Mouse (Mus musculus) ZHBTc4 (cell line): ENCODE measurements around the gene Olfr857.

ENCODE experiments used
- DNase-seq: peaks from one replicate; pipeline ENCODE4 v3.0.0-alpha.2; 2011; ENCODE audit warnings: low read depth, low spot score

Gene Olfr857

DNA sequence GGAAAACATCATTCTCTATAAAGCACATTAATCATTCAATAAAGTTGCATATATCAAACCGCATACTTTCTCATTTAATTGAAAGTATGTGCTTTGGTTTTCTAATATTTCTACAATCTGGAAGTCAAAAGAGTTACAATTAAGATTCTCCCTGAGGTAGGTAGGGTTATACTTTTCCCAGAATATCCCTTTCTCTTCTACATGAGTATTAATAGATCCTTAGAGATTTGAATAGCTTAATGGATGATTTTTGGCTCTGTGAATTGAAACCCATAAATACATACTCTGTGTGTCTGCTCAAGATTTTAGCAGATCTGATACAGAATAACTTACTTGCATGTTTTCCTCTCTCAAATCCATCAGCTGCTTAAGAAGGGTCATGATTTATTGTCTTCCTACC, at the start of gene Olfr857:
Gene Olfr857 (plus strand): TSS at position 301 of the 400 bp plus-strand sequence.
- no peak for DNase-seq

DNA sequence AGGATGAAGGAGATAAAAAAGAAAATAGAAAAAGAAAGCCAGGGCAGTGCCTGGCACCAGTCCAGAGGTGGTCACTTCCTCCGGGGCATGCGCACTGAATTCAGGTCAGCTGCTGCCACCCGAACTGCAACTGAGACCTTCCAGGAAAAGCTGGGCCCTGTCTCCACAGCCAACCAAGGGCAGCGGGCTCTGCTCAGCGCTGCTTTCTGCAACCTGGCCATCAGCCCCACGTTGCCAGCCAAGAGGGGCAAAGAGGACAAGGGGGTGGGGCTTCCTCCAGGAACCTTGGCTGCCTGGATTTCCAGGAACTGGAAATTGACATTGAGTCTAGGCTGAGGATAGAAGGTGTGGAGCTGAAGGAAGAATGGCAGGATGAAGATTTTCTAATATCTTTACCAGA, 19.0 kb upstream of the Olfr857 start:
- DNase-seq: no peak

DNA sequence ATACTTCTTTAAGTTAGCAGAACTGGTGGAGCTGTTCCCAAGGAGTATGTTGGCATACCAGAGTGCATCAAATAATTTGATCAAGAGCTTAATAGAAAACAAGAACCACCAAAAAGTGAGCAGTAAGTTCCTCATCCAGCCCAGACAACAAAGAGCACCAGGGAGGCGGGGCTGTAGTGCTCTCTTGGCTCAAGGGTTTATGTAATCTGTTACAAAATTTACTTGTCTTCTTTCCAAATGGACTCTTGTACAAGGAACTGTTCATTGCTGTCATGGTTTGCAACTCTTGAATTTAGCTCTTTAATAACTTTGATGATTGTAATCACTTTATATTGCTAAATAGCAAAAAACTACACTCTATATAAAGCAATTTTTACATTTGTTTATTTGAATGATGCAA, 17.8 kb upstream of the Olfr857 start:
- no peak for DNase-seq

DNA sequence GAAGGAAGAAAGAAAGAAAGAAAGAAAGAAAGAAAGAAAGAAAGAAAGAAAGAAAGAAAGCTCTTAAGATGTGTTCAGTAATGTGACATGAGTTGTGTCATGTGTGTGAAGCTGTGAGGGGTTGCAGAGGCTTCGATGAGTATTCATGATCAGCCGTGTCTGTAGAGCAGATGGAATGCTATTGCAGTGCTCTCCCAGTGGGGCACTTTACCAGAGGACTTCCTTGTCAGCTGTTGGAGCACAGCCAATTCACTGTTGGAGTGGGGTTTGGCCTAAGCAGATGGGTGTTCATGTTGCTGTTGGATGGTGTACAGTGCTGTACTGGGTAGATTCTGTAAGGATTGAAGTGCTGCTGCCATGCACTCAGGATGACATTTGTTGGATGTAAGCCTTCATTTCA, 16.8 kb upstream of the Olfr857 start:
- peak; percentile 30 for DNase-seq

DNA sequence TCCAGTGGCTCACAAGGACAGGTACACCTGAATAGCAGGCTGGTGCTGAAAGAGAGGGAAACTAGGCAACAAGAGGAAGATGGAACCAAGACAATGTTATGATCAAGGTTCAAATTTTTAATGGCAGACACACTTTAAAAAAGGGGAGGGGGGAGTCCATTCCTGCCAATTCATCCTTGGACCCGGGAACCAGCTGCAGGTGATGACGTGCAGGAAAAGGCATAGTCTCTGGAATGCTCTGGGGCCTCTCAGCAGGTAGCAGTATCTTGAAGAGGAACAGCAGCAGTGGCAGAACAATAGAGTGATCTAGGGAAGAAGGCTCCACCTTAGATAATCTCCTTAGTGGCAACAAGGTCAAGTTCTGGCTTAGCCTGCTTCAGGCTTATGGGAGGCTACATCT, 14.9 kb upstream of the Olfr857 start:
- DNase-seq: peak; percentile 79

DNA sequence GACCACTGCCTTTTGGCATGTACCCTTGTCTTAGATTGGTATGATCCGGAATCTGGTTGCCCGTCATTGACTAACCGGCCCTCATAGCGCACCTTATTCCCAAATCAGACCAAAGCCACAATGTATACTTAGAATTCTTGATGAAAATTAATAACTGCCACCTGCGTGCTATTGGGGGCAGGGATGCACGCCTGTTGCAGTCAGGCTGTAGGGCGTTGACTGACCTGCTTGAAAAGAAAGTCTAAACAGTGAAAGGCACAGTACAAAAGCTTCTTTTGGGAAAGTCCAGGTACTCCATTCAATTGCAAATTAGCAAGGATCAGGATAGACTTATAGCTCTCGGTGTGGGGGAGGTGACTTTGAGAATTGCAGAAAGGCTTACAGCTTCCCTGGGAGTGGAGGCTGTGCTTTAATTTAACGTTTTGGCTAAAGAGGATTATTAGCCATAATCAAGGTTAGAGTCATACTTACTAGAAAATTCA, 14.3 kb upstream of the Olfr857 start:
- DNase-seq: peak; percentile 89

DNA sequence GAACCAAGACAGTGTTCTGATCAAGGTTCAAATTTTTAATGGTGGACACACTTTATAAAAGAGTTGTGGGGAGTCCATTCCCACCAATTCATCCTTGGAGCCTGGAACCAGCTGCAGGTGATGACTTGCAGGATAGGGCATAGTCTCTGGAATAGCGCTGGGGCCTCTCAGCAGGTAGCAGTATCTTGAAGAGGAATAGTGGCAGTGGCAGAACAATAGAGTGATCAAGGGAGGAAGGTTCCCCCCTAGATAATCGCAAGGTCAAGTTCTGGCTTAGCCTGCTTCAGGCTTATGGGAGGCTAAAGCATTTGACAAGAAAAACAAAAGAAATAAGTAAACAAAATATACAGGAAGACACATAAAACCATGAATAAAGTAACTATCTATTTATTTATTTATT, 4.7 kb upstream of the Olfr857 start:
- DNase-seq: peak; percentile 55
